Mouse (Mus musculus): ENCODE data around the gene Nme2. TPM values are rescaled to one million over a fixed set of nuclear protein-coding genes. Genes with fewer than 3 reads are reported as not detected.

The Nme2 gene
- polyA plus RNA-seq, 1 experiment = 1,152 TPM

DNA sequence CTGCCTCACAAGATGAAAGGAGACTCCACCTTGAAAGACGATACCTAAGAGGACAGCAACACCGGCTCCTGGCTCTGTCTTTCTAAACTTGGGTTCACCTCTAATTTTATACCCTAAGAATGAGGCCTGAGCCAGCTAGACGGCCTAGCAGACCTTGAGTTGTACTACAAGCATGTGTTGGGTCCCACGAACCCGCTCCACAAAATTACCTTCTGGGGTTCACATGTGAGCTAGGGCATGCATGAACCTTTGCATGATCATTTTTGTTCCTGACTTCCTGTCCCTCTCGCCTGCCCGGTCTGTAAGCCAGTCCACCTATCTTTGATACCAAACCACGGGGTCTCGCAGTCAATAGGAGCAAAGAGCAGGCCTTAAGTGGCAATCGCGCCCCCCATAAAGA lies 11.3 kb upstream of the Nme2 start:
- H3K36me3 ChIP-seq (ENCODE audit: control insufficient read depth, insufficient read depth) = peaks cover 13% of the 10 kb centered on the region
- TF ChIP-seq TCF3 (IDR thresholded peaks at IDR 0.05; ENCODE audit: insufficient read length, low read depth) = no peak
- no peak for TF ChIP-seq MYOD1 (IDR thresholded peaks at IDR 0.05; ENCODE audit: control insufficient read depth in 1 of 3, insufficient read length in 2 of 3, low read depth in 2 of 3)
- no peak for TF ChIP-seq POLR2AphosphoS2 (IDR thresholded peaks at IDR 0.05; ENCODE audit: insufficient read length, low read depth)
- no peak for TF ChIP-seq MAX (IDR thresholded peaks at IDR 0.05; ENCODE audit: low read depth)
- TF ChIP-seq TCF12 (IDR thresholded peaks at IDR 0.05; ENCODE audit: insufficient read depth, poor library complexity, severe bottlenecking) = no peak
- no peak for TF ChIP-seq E2F4 (IDR thresholded peaks at IDR 0.05; ENCODE audit: insufficient read depth)
- TF ChIP-seq MYOG (IDR thresholded peaks at IDR 0.05; ENCODE audit: control insufficient read depth in 1 of 3, insufficient read depth in 1 of 3, insufficient read length in 2 of 3, low read depth in 2 of 3) = no peak
- no peak for TF ChIP-seq CEBPB (IDR thresholded peaks at IDR 0.05; ENCODE audit: insufficient read depth, poor library complexity, severe bottlenecking)
- TF ChIP-seq POLR2A (IDR thresholded peaks at IDR 0.05; ENCODE audit: insufficient read length, low read depth) = no peak
- TF ChIP-seq USF1 (IDR thresholded peaks at IDR 0.05; ENCODE audit: low read depth) = no peak
- TF ChIP-seq REST (IDR thresholded peaks at IDR 0.05; ENCODE audit: insufficient read depth, insufficient read length) = no peak
- no peak for TF ChIP-seq SRF (IDR thresholded peaks at IDR 0.05; ENCODE audit: control insufficient read depth, insufficient read length, low read depth)
- H3K4me2 ChIP-seq (ENCODE audit: low read depth) = peak overlapping the region; percentile 81
- H3K79me2 ChIP-seq (ENCODE audit: control insufficient read depth, insufficient read depth) = peaks cover 30% of the 10 kb centered on the region
- no peaks in the 10 kb centered on the region for H3K27me3 ChIP-seq (ENCODE audit: control insufficient read depth, insufficient read depth, insufficient read length)
- peak overlapping the region; percentile 47 for H3ac ChIP-seq (ENCODE audit: control insufficient read depth, insufficient read length)
- H3K4me3 ChIP-seq = peak overlapping the region; percentile 74

DNA sequence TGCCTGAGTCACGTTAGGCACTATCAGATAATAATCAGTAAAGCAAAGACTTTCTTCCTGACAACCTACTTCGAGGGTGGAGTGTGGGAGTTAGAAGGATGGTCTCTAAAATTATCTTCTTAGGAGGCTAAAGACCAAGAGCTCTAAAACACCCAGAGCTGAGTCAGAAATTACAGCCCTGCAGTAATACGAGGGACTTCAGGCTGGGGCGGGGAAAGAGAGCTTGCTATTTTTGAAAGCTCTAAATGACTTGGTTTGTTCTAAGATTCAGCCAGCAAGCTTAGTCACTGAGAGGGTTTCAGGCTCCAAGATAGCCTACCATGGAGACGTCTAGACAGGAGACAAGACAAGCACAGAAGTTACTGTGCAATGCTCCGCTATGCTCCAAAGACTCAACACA lies 9.3 kb upstream of the Nme2 start:
- H3K27me3 ChIP-seq (ENCODE audit: control insufficient read depth, insufficient read depth, insufficient read length) = no peaks in the 10 kb centered on the region
- H3K36me3 ChIP-seq (ENCODE audit: control insufficient read depth, insufficient read depth) = peaks cover 21% of the 10 kb centered on the region
- no peak overlapping the region for H3ac ChIP-seq (ENCODE audit: control insufficient read depth, insufficient read length)
- TF ChIP-seq CEBPB (IDR thresholded peaks at IDR 0.05; ENCODE audit: insufficient read depth, poor library complexity, severe bottlenecking) (no peak), POLR2AphosphoS2 (IDR thresholded peaks at IDR 0.05; ENCODE audit: insufficient read length, low read depth) (no peak), SRF (IDR thresholded peaks at IDR 0.05; ENCODE audit: control insufficient read depth, insufficient read length, low read depth) (no peak), MYOD1 (IDR thresholded peaks at IDR 0.05; ENCODE audit: control insufficient read depth in 1 of 3, insufficient read length in 2 of 3, low read depth in 2 of 3) (no peak), TCF3 (IDR thresholded peaks at IDR 0.05; ENCODE audit: insufficient read length, low read depth) (no peak), POLR2A (IDR thresholded peaks at IDR 0.05; ENCODE audit: insufficient read length, low read depth) (no peak)
- no peak overlapping the region for H3K4me2 ChIP-seq (ENCODE audit: low read depth)
- H3K79me2 ChIP-seq (ENCODE audit: control insufficient read depth, insufficient read depth) = peaks cover 30% of the 10 kb centered on the region
- no peak overlapping the region for H3K4me3 ChIP-seq

DNA sequence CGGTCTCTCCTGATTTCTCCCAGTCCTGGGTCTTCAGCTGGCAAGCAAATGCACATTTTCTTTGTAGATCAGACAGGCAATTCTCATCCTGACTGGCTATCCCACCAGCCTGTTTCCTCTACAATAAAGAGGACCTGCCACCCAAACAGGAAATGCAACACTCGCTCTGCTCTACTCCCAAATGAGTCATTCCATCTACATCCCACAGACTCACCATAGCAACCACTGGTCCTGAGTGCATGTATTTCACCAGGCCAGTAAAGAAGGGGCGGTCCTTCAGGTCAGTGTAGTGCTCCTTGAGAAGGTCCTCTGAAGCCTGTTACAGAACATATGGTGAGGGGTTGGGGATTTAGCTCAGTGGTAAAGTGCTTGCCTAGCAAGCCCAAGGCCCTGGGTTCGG lies 7.0 kb upstream of the Nme2 start:
- Histone ChIP-seq H3K36me3 (ENCODE audit: control insufficient read depth, insufficient read depth) (peaks cover 31% of the 10 kb centered on the region), H3K4me2 (ENCODE audit: low read depth) (no peak overlapping the region), H3K27me3 (ENCODE audit: control insufficient read depth, insufficient read depth, insufficient read length) (no peaks in the 10 kb centered on the region), H3K79me2 (ENCODE audit: control insufficient read depth, insufficient read depth) (peaks cover 30% of the 10 kb centered on the region), H3ac (ENCODE audit: control insufficient read depth, insufficient read length) (no peak overlapping the region), H3K4me3 (no peak overlapping the region)
- TF ChIP-seq CEBPB (IDR thresholded peaks at IDR 0.05; ENCODE audit: insufficient read depth, poor library complexity, severe bottlenecking) (no peak), SRF (IDR thresholded peaks at IDR 0.05; ENCODE audit: control insufficient read depth, insufficient read length, low read depth) (no peak)

DNA sequence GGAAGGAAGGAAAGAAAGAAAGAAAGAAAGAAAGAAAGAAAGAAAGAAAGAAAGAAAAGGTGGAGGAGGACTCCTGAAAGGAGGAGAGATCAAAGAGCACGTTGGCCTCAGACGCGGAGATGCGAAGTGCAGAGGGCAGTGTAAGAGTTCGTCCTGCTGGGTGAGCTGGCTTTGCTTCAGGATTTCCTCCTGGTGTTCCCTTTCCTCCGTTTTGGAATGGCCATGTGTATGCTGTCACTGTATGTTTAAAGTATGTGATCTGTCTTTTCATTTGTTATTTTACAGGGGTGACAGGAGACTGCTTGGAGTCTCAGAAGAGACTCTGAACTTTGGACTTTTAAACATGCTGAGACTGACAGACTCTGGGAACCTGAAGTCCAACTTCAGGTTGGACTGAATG lies 5.4 kb upstream of the Nme2 start:
- no peak overlapping the region for H3K4me3 ChIP-seq
- no peak for TF ChIP-seq POLR2A (IDR thresholded peaks at IDR 0.05; ENCODE audit: insufficient read length, low read depth)
- no peak for TF ChIP-seq POLR2AphosphoS2 (IDR thresholded peaks at IDR 0.05; ENCODE audit: insufficient read length, low read depth)
- TF ChIP-seq MYOD1 (IDR thresholded peaks at IDR 0.05; ENCODE audit: control insufficient read depth in 1 of 3, insufficient read length in 2 of 3, low read depth in 2 of 3) = no peak
- TF ChIP-seq MAX (IDR thresholded peaks at IDR 0.05; ENCODE audit: low read depth) = no peak
- no peak for TF ChIP-seq TCF3 (IDR thresholded peaks at IDR 0.05; ENCODE audit: insufficient read length, low read depth)
- TF ChIP-seq CEBPB (IDR thresholded peaks at IDR 0.05; ENCODE audit: insufficient read depth, poor library complexity, severe bottlenecking) = no peak
- TF ChIP-seq E2F4 (IDR thresholded peaks at IDR 0.05; ENCODE audit: insufficient read depth) = no peak
- TF ChIP-seq REST (IDR thresholded peaks at IDR 0.05; ENCODE audit: insufficient read depth, insufficient read length) = no peak
- no peak for TF ChIP-seq MYOG (IDR thresholded peaks at IDR 0.05; ENCODE audit: control insufficient read depth in 1 of 3, insufficient read depth in 1 of 3, insufficient read length in 2 of 3, low read depth in 2 of 3)
- no peak for TF ChIP-seq SRF (IDR thresholded peaks at IDR 0.05; ENCODE audit: control insufficient read depth, insufficient read length, low read depth)
- no peak for TF ChIP-seq USF1 (IDR thresholded peaks at IDR 0.05; ENCODE audit: low read depth)
- TF ChIP-seq TCF12 (IDR thresholded peaks at IDR 0.05; ENCODE audit: insufficient read depth, poor library complexity, severe bottlenecking) = no peak
- no peak overlapping the region for H3K4me2 ChIP-seq (ENCODE audit: low read depth)
- no peak overlapping the region for H3ac ChIP-seq (ENCODE audit: control insufficient read depth, insufficient read length)
- H3K27me3 ChIP-seq (ENCODE audit: control insufficient read depth, insufficient read depth, insufficient read length) = no peaks in the 10 kb centered on the region
- peaks cover 14% of the 10 kb centered on the region for H3K79me2 ChIP-seq (ENCODE audit: control insufficient read depth, insufficient read depth)
- peaks cover 36% of the 10 kb centered on the region for H3K36me3 ChIP-seq (ENCODE audit: control insufficient read depth, insufficient read depth)

DNA sequence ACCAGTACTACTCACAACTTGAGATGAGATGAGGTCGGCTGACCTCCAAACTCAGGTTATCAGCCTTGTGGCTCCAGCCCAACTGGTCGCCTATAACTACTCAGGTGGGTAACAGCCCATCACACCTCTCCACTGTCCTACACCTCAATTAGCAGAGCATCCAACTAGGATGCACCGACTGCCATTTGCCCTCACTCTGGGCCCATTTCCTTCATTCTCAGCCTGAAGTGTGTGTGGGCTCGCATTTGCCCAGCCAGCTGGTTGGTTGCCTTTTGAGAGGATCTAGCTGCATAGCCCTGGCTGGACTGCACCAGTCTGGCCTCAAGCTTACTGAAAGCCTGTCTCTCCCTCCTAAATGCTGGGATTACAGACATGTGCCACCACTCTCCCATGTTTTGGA lies 1.7 kb upstream of the Nme2 start:
- no peaks in the 10 kb centered on the region for H3K27me3 ChIP-seq (ENCODE audit: control insufficient read depth, insufficient read depth, insufficient read length)
- H3K4me2 ChIP-seq (ENCODE audit: low read depth) = no peak overlapping the region
- H3K4me3 ChIP-seq = no peak overlapping the region
- TF ChIP-seq TCF12 (IDR thresholded peaks at IDR 0.05; ENCODE audit: insufficient read depth, poor library complexity, severe bottlenecking) = no peak
- TF ChIP-seq MYOD1 (IDR thresholded peaks at IDR 0.05; ENCODE audit: control insufficient read depth in 1 of 3, insufficient read length in 2 of 3, low read depth in 2 of 3) = no peak
- TF ChIP-seq CEBPB (IDR thresholded peaks at IDR 0.05; ENCODE audit: insufficient read depth, poor library complexity, severe bottlenecking) = no peak
- no peak for TF ChIP-seq TCF3 (IDR thresholded peaks at IDR 0.05; ENCODE audit: insufficient read length, low read depth)
- TF ChIP-seq MAX (IDR thresholded peaks at IDR 0.05; ENCODE audit: low read depth) = no peak
- TF ChIP-seq POLR2AphosphoS2 (IDR thresholded peaks at IDR 0.05; ENCODE audit: insufficient read length, low read depth) = no peak
- no peak for TF ChIP-seq MYOG (IDR thresholded peaks at IDR 0.05; ENCODE audit: control insufficient read depth in 1 of 3, insufficient read depth in 1 of 3, insufficient read length in 2 of 3, low read depth in 2 of 3)
- no peak for TF ChIP-seq SRF (IDR thresholded peaks at IDR 0.05; ENCODE audit: control insufficient read depth, insufficient read length, low read depth)
- TF ChIP-seq POLR2A (IDR thresholded peaks at IDR 0.05; ENCODE audit: insufficient read length, low read depth) = no peak
- no peak for TF ChIP-seq E2F4 (IDR thresholded peaks at IDR 0.05; ENCODE audit: insufficient read depth)
- TF ChIP-seq USF1 (IDR thresholded peaks at IDR 0.05; ENCODE audit: low read depth) = no peak
- no peak for TF ChIP-seq REST (IDR thresholded peaks at IDR 0.05; ENCODE audit: insufficient read depth, insufficient read length)
- no peak overlapping the region for H3ac ChIP-seq (ENCODE audit: control insufficient read depth, insufficient read length)
- peaks cover 22% of the 10 kb centered on the region for H3K79me2 ChIP-seq (ENCODE audit: control insufficient read depth, insufficient read depth)
- peaks cover 26% of the 10 kb centered on the region for H3K36me3 ChIP-seq (ENCODE audit: control insufficient read depth, insufficient read depth)

All from myocyte (in vitro differentiated cells).